Mouse (Mus musculus) embryonic facial prominence, embryonic 14.5 days (tissue): ENCODE measurements around the gene Slc9a3. TPM values are rescaled to one million over a fixed set of nuclear protein-coding genes. Genes with fewer than 3 reads are reported as not detected.

Source experiments
- ATAC-seq: fragments of 200-750 bp; cut with Nextera tagmentation; 2 replicates; pipeline ENCODE4 v1.8.0; 2017; ENCODE audit warnings: low read depth, moderate number of reproducible peaks, moderate TSS enrichment
- DNase-seq: peaks from one replicate; pipeline ENCODE4 v3.0.0-alpha.2; 2015; ENCODE audit warnings: low spot score
- H3K27ac ChIP-seq: fragments of 300-500 bp; sonication (generic); replicated peaks from 2 replicates; pipeline ENCODE4 v1.5.1; 2014; ENCODE audit warnings: low read depth, mild to moderate bottlenecking, low read length, moderate library complexity
- H3K27me3 ChIP-seq: fragments of 300-500 bp; sonication (generic); replicated peaks from 2 replicates; pipeline ENCODE4 v1.6.1; 2014; ENCODE audit warnings: low read length; ENCODE audit not compliant: control insufficient read depth, insufficient read depth
- H3K36me3 ChIP-seq: fragments of 300-500 bp; sonication (generic); 2 replicates; pipeline ENCODE4 v1.6.1; 2014; ENCODE audit warnings: low read length, mixed read lengths; ENCODE audit not compliant: control insufficient read depth, insufficient read depth
- H3K4me1 ChIP-seq: fragments of 300-500 bp; sonication (generic); 2 replicates; pipeline ENCODE4 v1.6.1; 2014; ENCODE audit warnings: antibody characterized with exemption, low read length; ENCODE audit not compliant: control insufficient read depth, insufficient read depth
- H3K4me2 ChIP-seq: fragments of 300-500 bp; sonication (generic); 2 replicates; pipeline ENCODE4 v1.6.1; 2014; ENCODE audit warnings: low read depth, mild to moderate bottlenecking, low read length, moderate library complexity, mixed read lengths
- H3K4me3 ChIP-seq: fragments of 300-500 bp; sonication (generic); 2 replicates; pipeline ENCODE4 v1.5.1; 2014; ENCODE audit warnings: low read depth, mild to moderate bottlenecking, low read length
- H3K9ac ChIP-seq: fragments of 300-500 bp; sonication (generic); 2 replicates; pipeline ENCODE4 v1.6.1; 2014; ENCODE audit warnings: low read depth, mild to moderate bottlenecking, low read length, moderate library complexity, mixed read lengths
- H3K9me3 ChIP-seq: fragments of 300-500 bp; sonication (generic); 2 replicates; pipeline ENCODE4 v1.6.1; 2016; ENCODE audit warnings: low read length; ENCODE audit not compliant: control insufficient read depth
- WGBS: fragments of 180-500 bp; shearing (Covaris S2); extraction: QIAGEN DNeasy Blood & Tissue Kit; methylation state at CpG from one replicate; pipeline ENCODE4 v1.1.7; 2014; 5-methylcytosine and 5-hydroxymethylcytosine counted together
- polyA plus RNA-seq: library from polyadenylated mRNA; unstranded; fragments of >200 nt; fragmentation: Nextera tagmentation; extraction: Ambion mirVana; gene quantifications from 2 replicates; pipeline ENCODE4 v1.2.1, GENCODE M21; 2014

The Slc9a3 gene
- polyA plus RNA-seq, 1 experiment from 2014 or later: not detected

DNA sequence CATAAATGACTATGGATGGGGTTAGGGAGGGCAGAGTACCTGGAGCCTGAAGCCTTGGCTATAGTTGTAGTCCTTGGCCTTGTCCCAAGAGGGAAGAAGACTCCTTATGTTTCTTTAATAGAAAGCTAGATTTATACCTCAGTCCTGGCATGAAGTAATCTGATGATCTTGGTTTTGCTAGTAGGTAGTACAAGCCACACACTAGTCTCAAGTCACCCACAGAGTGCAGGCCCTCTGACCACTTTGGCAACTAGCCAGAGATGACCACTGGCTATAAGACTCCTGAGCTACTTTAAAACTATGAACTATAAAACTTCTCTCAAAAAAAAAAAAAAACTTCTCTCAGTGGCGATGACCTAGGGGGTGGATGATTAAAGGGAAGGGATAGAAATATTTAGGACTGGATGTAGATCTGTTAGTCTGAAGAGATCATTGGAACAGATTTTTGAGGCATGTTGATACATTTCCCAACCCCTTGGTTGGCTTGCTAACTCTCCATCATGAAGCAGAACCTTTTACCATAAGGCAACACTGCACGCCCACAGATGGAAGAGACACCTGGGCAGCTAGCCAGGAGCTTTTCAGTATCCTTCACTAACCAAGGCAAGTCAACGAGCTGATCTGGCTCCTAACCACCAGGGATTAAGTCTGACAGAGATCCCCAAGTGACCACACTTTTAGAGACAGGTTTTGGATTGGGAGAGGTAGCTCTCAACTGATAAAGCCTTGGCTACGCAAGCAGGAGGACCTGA, 18.2 kb upstream of the Slc9a3 start:
- 77% methylated on average over 4 of the region's 4 CpGs for WGBS
- Histone ChIP-seq H3K27me3 (no peaks in the 10 kb centered on the region), H3K36me3 (no peaks in the 10 kb centered on the region), H3K4me1 (no peaks in the 10 kb centered on the region), H3K4me3 (no peak overlapping the region), H3K9ac (no peak overlapping the region), H3K27ac (no peak overlapping the region), H3K4me2 (no peak overlapping the region), H3K9me3 (no peaks in the 10 kb centered on the region)
- DNase-seq (no peak), ATAC-seq (no peak)

DNA sequence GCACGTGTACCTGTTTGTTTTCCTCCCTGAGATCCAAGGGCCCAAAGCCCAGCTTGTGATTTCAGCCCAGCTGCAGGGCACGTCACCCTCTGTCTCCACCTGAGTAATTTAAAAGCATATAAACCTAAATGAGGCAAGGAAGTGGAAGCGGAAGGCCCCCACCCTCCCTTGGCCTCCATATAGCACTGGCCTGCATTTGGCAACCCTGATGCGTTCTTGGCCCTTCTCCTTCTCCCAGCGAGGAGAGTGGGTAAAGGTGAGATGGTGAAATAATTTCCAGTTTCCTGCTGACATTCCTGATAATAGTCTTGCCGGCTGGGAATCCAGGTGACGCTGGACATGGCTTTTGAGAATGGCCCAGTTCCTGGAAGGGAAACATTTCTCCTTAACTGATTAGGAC, 16.8 kb upstream of the Slc9a3 start:
- Histone ChIP-seq H3K4me1 (no peaks in the 10 kb centered on the region), H3K9ac (no peak overlapping the region), H3K36me3 (no peaks in the 10 kb centered on the region)

DNA sequence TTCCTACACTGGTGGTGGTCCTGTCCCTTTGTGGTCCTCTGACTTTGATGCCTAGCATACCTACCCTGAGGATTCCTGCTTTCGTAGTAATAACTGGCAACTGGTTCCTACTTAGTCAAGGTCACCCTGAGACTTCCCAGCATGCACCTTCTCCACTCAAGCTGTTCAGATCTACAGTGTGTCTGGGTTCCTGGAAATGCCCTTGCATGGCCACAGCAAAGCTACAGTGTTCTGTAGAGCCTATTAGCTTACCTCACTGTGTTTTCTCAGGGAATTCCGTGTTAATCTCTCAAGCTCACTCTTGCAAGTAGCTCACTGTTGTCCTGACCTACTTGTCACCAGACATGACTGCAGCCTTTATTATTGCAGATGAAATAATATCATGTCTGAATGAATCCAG, 13.8 kb upstream of the Slc9a3 start:
- ATAC-seq (no peak), DNase-seq (no peak)
- Histone ChIP-seq H3K9ac (no peak overlapping the region), H3K4me1 (no peaks in the 10 kb centered on the region), H3K9me3 (no peaks in the 10 kb centered on the region), H3K27ac (no peak overlapping the region), H3K4me3 (no peak overlapping the region), H3K36me3 (no peaks in the 10 kb centered on the region), H3K27me3 (no peaks in the 10 kb centered on the region), H3K4me2 (no peak overlapping the region)
- 83% methylated on average over 2 of the region's 2 CpGs for WGBS

More for the DNA sequence above, 16.8 kb upstream of the Slc9a3 start:
- ATAC-seq (no peak), DNase-seq (no peak)
- Histone ChIP-seq H3K27me3 (no peaks in the 10 kb centered on the region), H3K4me2 (no peak overlapping the region), H3K9me3 (no peaks in the 10 kb centered on the region), H3K4me3 (no peak overlapping the region), H3K27ac (no peak overlapping the region)
- 76% methylated on average over 7 of the region's 7 CpGs for WGBS

DNA sequence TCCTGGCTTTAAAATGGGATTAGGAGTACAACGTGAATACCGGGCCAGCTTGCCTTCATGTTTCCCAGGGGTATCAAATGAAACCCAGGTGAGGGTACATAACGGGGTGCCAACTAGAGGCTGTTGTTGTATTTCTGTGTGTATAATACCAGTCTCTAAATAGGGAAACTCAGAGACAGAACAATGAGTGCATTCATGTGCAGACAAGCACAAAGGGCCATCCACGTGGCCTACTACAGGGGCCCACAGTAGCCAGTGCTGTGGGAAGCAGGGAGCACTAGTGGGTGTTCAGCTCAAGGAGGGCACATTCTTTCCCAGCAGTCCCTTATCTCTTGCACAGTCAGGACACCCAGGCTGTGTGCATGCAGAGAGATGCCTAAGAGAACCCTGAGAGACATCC, 8.7 kb upstream of the Slc9a3 start:
- no peak overlapping the region for H3K4me3 ChIP-seq
- H3K9me3 ChIP-seq: no peaks in the 10 kb centered on the region
- DNase-seq (peak; percentile 5), ATAC-seq (peak; percentile 62; the same call in 1 of the 2 replicates)
- no peaks in the 10 kb centered on the region for H3K36me3 ChIP-seq
- no peak overlapping the region for H3K4me2 ChIP-seq
- no peak overlapping the region for H3K9ac ChIP-seq
- no peak overlapping the region for H3K27ac ChIP-seq
- no peaks in the 10 kb centered on the region for H3K27me3 ChIP-seq
- no peaks in the 10 kb centered on the region for H3K4me1 ChIP-seq
- 61% methylated on average over 4 of the region's 4 CpGs for WGBS

DNA sequence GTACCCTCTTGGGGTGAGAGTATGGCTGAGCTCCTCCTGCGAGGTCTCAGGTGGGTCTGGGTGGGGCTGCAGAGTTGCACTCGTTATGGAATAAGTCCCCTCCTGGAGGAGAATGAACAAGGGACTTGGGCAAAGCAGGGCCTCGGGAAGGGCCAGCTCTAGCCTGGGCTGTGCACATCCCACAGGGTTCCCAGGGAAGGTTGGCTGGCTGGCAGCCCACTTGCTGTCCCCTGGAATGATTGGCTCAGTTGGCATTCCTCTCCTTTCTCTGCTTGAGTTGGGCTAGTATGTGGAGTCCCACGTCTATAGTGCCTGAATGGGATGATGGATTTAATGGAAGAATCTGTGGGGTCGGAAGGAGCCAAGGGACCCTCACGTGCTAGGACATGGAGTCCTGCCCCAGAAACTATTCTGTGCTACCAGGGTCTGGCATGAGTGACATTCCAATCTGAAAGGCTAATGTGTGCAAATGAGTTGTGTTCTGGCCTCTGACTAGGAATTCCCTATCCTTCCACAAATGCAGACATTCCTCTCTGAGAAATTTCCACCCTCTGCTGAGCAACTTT, 7.5 kb upstream of the Slc9a3 start:
- H3K9me3 ChIP-seq: no peaks in the 10 kb centered on the region
- no peak for ATAC-seq

DNA sequence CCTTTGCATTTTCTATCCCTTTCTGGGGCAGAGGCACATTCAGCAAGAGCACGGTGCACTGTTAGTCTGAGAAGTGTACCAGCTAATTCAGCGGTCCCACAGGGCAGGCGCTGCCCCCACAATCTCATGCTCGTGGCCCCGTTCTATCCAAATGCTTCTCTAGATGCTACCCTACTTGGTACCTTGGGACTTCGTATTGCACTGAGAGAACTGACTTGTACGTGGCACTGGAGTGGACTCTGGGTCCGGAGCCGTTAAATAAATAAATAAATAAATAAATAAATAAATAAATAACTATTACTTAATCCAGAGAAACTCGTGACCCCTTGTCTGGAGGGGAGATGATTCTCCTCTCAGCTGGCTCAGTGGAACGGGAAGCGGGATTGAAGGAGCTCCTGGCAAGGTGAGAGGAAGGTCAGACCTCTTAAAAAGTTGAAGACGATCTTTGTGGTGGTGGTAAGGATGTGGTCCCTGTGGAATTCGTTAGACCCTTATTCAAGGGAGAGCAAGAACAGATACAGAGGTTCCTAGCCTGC, 606 bp downstream of the Slc9a3 start:
- ATAC-seq: no peak
- Histone ChIP-seq H3K4me3 (peak overlapping the region; percentile 43; the same call in 1 of the 2 replicates), H3K27ac (no peak overlapping the region), H3K4me2 (peak overlapping the region; percentile 70; the same call in 1 of the 2 replicates), H3K4me1 (no peaks in the 10 kb centered on the region), H3K36me3 (no peaks in the 10 kb centered on the region), H3K9me3 (no peaks in the 10 kb centered on the region), H3K9ac (no peak overlapping the region), H3K27me3 (peaks cover 45% of the 10 kb centered on the region)
- DNase-seq: no peak
- 36% methylated on average over 14 of the region's 14 CpGs for WGBS

More for the DNA sequence above, 7.5 kb upstream of the Slc9a3 start:
- H3K4me3 ChIP-seq: no peak overlapping the region
- H3K4me1 ChIP-seq: no peaks in the 10 kb centered on the region
- no peaks in the 10 kb centered on the region for H3K36me3 ChIP-seq
- H3K27ac ChIP-seq: no peak overlapping the region
- H3K4me2 ChIP-seq: no peak overlapping the region
- H3K9ac ChIP-seq: no peak overlapping the region
- 70% methylated on average over 6 of the region's 6 CpGs for WGBS
- DNase-seq: no peak
- H3K27me3 ChIP-seq: no peaks in the 10 kb centered on the region

DNA sequence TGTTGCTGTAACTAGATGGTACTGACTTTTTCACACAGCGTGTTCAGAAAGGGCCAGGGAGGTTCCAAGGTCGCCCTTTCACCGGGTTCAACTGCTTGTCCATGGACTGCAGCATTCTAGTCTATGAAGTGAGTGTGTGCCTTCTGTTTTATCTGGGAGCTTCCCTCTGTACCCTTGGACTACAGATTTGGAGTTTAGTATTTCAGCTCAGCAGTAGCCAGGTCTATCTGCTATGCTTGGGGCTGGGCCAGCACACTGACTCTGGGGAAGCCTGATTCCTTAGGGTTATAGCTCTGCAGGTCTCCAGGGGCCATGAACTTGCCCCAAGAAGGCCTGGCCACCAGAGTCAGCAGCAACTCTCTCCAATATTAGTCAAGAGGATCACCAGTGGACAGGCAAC, 1.4 kb downstream of the Slc9a3 start:
- Histone ChIP-seq H3K9ac (no peak overlapping the region), H3K9me3 (no peaks in the 10 kb centered on the region), H3K27me3 (peaks cover 45% of the 10 kb centered on the region), H3K4me2 (no peak overlapping the region), H3K36me3 (no peaks in the 10 kb centered on the region), H3K4me1 (no peaks in the 10 kb centered on the region), H3K27ac (no peak overlapping the region), H3K4me3 (no peak overlapping the region)
- ATAC-seq (no peak), DNase-seq (no peak)
- WGBS: 59% methylated on average over 3 of the region's 3 CpGs

DNA sequence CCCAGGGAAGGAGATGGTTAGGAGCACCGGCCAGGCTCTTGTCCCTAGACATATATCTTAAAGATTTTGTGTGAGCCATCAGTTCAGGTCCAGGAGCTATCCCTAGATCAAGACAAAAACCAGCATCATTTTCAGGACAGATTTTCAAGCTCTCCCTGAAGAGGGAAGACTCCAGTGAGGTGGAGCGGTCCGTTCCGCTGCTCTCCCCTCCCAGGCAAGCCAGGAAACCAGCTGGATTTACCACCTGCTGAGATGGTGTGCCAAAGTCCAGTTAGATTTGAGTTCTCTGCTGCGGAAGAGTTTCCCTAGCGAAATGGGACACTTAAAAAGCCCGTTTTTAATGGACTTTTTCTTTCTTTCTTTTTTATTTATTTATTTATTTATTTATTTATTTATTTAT, 6.3 kb downstream of the Slc9a3 start:
- no peaks in the 10 kb centered on the region for H3K4me1 ChIP-seq
- H3K4me3 ChIP-seq: no peak overlapping the region
- H3K4me2 ChIP-seq: no peak overlapping the region
- WGBS: 76% methylated on average over 7 of the region's 7 CpGs
- H3K36me3 ChIP-seq: no peaks in the 10 kb centered on the region
- ATAC-seq (no peak), DNase-seq (no peak)
- H3K9me3 ChIP-seq: no peaks in the 10 kb centered on the region
- no peak overlapping the region for H3K9ac ChIP-seq
- H3K27ac ChIP-seq: no peak overlapping the region
- peaks cover 13% of the 10 kb centered on the region for H3K27me3 ChIP-seq
